Mouse (Mus musculus): ENCODE measurements at regions not wholly inside any gene's neighbourhood (a gene's known extent, or its start where the extent isn't known, plus 50 kb on each side); places are given as distances from the start of the nearest gene placed in this dataset.
"Not testable (repeated sequence)": the region's sequence is repeated elsewhere in the genome, so short reads cannot be mapped to it uniquely, and the experiment has no call there.

DNA sequence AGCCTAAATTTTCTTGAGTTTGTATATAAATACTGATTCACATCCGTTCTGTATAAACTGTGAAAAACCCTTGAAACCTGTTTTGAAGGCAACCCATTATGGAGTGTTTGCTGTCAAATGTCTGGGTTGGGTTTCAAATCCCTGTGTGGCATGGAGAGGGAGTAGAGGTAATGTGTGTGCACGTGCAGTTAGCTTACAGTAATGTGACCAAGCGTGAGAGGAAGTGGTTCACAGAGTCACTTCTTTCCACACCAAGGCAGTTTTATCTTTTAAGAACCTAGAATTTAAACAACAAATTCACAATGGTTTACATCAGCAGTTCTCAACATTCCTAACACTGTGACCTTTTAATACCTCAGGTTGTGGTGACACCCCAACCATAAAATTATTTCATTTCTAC lies 464.1 kb upstream of the Acvr2a start:
- no peak overlapping the region for H3K9ac ChIP-seq (ENCODE audit: low read depth, low read length)
- no peaks in the 10 kb centered on the region for H3K27me3 ChIP-seq (replicated peaks; ENCODE audit: control insufficient read depth, insufficient read depth, low read length)
- WGBS: 84% methylated on average over 3 of the region's 3 CpGs
- no peaks in the 10 kb centered on the region for H3K9me3 ChIP-seq (ENCODE audit: control insufficient read depth, low read length)
- H3K27ac ChIP-seq (ENCODE audit: low read depth, low read length): no peak overlapping the region
- H3K36me3 ChIP-seq (ENCODE audit: control insufficient read depth, insufficient read depth, low read length): no peaks in the 10 kb centered on the region
- no peaks in the 10 kb centered on the region for H3K4me1 ChIP-seq (ENCODE audit: control insufficient read depth, insufficient read depth, low read depth, low read length)
- H3K4me3 ChIP-seq (ENCODE audit: low read length): no peak overlapping the region
- H3K4me2 ChIP-seq (ENCODE audit: low read length): no peak overlapping the region
- ATAC-seq: no peak

- Histone ChIP-seq H3K4me1 (ENCODE audit: control insufficient read depth, insufficient read depth, low read depth, low read length) (no peaks in the 10 kb centered on the region), H3K9me3 (ENCODE audit: control insufficient read depth, low read length) (no peaks in the 10 kb centered on the region), H3K36me3 (ENCODE audit: control insufficient read depth, insufficient read depth, low read length) (no peaks in the 10 kb centered on the region), H3K9ac (ENCODE audit: low read depth, low read length) (no peak overlapping the region), H3K27ac (ENCODE audit: low read depth, low read length) (no peak overlapping the region), H3K4me3 (ENCODE audit: low read length) (no peak overlapping the region), H3K4me2 (ENCODE audit: low read length) (no peak overlapping the region), H3K27me3 (replicated peaks; ENCODE audit: control insufficient read depth, insufficient read depth, low read length) (no peaks in the 10 kb centered on the region)
- 86% methylated on average over 1 of the region's 1 CpGs for whole genome bisulfite sequencing
- ATAC-seq: no peak
Observed at GRCm38 (mm10) chr2:48350206-48350605, 463.7 kb upstream of the Acvr2a start.

- H3K9ac ChIP-seq (ENCODE audit: low read depth, low read length); H3K4me2 ChIP-seq (ENCODE audit: low read length); H3K27me3 ChIP-seq (replicated peaks; ENCODE audit: control insufficient read depth, insufficient read depth, low read length); H3K4me1 ChIP-seq (ENCODE audit: control insufficient read depth, insufficient read depth, low read depth, low read length); H3K27ac ChIP-seq (ENCODE audit: low read depth, low read length); H3K4me3 ChIP-seq (ENCODE audit: low read length); ATAC-seq; H3K9me3 ChIP-seq (ENCODE audit: control insufficient read depth, low read length); H3K36me3 ChIP-seq (ENCODE audit: control insufficient read depth, insufficient read depth, low read length): not testable (repeated sequence)
- WGBS: 96% methylated on average over 4 of the region's 4 CpGs
Observed at GRCm38 (mm10) chr2:48371572-48371971, 442.3 kb upstream of the Acvr2a start.

- Histone ChIP-seq H3K4me1 (ENCODE audit: control insufficient read depth, insufficient read depth, low read depth, low read length) (no peaks in the 10 kb centered on the region), H3K36me3 (ENCODE audit: control insufficient read depth, insufficient read depth, low read length) (no peaks in the 10 kb centered on the region)
- ATAC-seq: no peak
Observed at GRCm38 (mm10) chr2:48373086-48373485, 440.8 kb upstream of the Acvr2a start.

GRCm38 (mm10) chr2:48374302-48374701 lies 439.6 kb upstream of the Acvr2a start:
- WGBS: 82% methylated on average over 4 of the region's 4 CpGs
- Histone ChIP-seq H3K27me3 (replicated peaks; ENCODE audit: control insufficient read depth, insufficient read depth, low read length) (no peaks in the 10 kb centered on the region), H3K9ac (ENCODE audit: low read depth, low read length) (no peak overlapping the region), H3K27ac (ENCODE audit: low read depth, low read length) (no peak overlapping the region), H3K36me3 (ENCODE audit: control insufficient read depth, insufficient read depth, low read length) (no peaks in the 10 kb centered on the region), H3K4me3 (ENCODE audit: low read length) (no peak overlapping the region), H3K4me2 (ENCODE audit: low read length) (no peak overlapping the region), H3K9me3 (ENCODE audit: control insufficient read depth, low read length) (no peaks in the 10 kb centered on the region), H3K4me1 (ENCODE audit: control insufficient read depth, insufficient read depth, low read depth, low read length) (no peaks in the 10 kb centered on the region)
- no peak for ATAC-seq

More at GRCm38 (mm10) chr2:48373086-48373485, 440.8 kb upstream of the Acvr2a start:
- Histone ChIP-seq H3K9ac (ENCODE audit: low read depth, low read length) (no peak overlapping the region), H3K4me3 (ENCODE audit: low read length) (no peak overlapping the region), H3K27me3 (replicated peaks; ENCODE audit: control insufficient read depth, insufficient read depth, low read length) (no peaks in the 10 kb centered on the region), H3K9me3 (ENCODE audit: control insufficient read depth, low read length) (no peaks in the 10 kb centered on the region), H3K27ac (ENCODE audit: low read depth, low read length) (no peak overlapping the region), H3K4me2 (ENCODE audit: low read length) (no peak overlapping the region)

DNA sequence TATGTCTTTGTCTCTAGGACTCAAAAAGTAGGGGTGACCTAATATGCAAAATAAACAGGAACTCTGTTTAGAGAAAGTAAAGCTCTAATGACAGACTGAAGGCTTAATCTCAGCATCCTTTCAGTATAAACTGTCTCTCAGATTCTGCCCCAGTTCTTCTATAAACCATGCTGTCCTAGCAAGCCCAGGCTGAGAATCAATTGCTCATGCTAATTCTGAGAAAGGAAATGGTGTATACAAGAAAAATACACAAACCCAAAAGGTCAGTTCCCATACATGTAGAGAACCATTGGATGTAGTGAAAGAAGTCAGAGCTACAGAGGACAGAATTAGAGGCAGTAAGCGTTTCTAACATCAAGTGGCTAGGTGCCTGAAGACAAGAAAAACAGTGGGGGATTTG lies 435.7 kb upstream of the Acvr2a start:
- 81% methylated on average over 1 of the region's 1 CpGs for WGBS
- ATAC-seq: no peak
- no peak overlapping the region for H3K9ac ChIP-seq (ENCODE audit: low read depth, low read length)

DNA sequence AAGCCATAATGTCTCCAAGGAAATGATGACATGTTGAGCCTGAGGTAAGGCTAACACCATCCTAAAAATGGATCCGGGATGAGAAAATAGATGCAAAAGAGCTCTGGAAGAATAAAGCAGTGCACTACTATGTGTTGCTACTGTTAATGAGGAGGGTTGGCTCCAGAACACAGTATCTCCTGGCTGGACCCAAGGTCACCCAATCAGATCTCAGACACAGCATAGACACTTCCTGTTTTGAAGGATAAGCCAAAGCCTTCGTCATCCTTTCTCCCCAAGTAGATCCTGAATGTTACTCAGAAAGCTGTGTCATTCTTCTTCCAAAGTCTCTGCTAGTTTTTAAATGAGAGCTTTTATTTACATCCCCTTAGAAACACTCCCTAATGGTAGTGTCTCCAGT lies 435.2 kb upstream of the Acvr2a start:
- Histone ChIP-seq H3K9me3 (ENCODE audit: control insufficient read depth, low read length) (no peaks in the 10 kb centered on the region), H3K27me3 (replicated peaks; ENCODE audit: control insufficient read depth, insufficient read depth, low read length) (no peaks in the 10 kb centered on the region), H3K36me3 (ENCODE audit: control insufficient read depth, insufficient read depth, low read length) (no peaks in the 10 kb centered on the region), H3K4me3 (ENCODE audit: low read length) (no peak overlapping the region), H3K27ac (ENCODE audit: low read depth, low read length) (no peak overlapping the region), H3K4me1 (ENCODE audit: control insufficient read depth, insufficient read depth, low read depth, low read length) (no peaks in the 10 kb centered on the region), H3K9ac (ENCODE audit: low read depth, low read length) (no peak overlapping the region), H3K4me2 (ENCODE audit: low read length) (no peak overlapping the region)
- no peak for ATAC-seq
- WGBS: 84% methylated on average over 2 of the region's 2 CpGs

More for the DNA sequence above, 435.7 kb upstream of the Acvr2a start:
- Histone ChIP-seq H3K27me3 (replicated peaks; ENCODE audit: control insufficient read depth, insufficient read depth, low read length) (no peaks in the 10 kb centered on the region), H3K4me3 (ENCODE audit: low read length) (no peak overlapping the region), H3K36me3 (ENCODE audit: control insufficient read depth, insufficient read depth, low read length) (no peaks in the 10 kb centered on the region), H3K4me2 (ENCODE audit: low read length) (no peak overlapping the region), H3K9me3 (ENCODE audit: control insufficient read depth, low read length) (no peaks in the 10 kb centered on the region), H3K27ac (ENCODE audit: low read depth, low read length) (no peak overlapping the region), H3K4me1 (ENCODE audit: control insufficient read depth, insufficient read depth, low read depth, low read length) (no peaks in the 10 kb centered on the region)

GRCm38 (mm10) chr2:48380140-48380539 lies 433.8 kb upstream of the Acvr2a start:
- H3K36me3 ChIP-seq (ENCODE audit: control insufficient read depth, insufficient read depth, low read length): no peaks in the 10 kb centered on the region
- H3K27me3 ChIP-seq (replicated peaks; ENCODE audit: control insufficient read depth, insufficient read depth, low read length): no peaks in the 10 kb centered on the region
- ATAC-seq: no peak
- no peak overlapping the region for H3K4me3 ChIP-seq (ENCODE audit: low read length)
- no peaks in the 10 kb centered on the region for H3K9me3 ChIP-seq (ENCODE audit: control insufficient read depth, low read length)
- WGBS: 70% methylated on average over 5 of the region's 5 CpGs
- H3K4me2 ChIP-seq (ENCODE audit: low read length): no peak overlapping the region
- H3K9ac ChIP-seq (ENCODE audit: low read depth, low read length): no peak overlapping the region
- H3K27ac ChIP-seq (ENCODE audit: low read depth, low read length): no peak overlapping the region
- no peaks in the 10 kb centered on the region for H3K4me1 ChIP-seq (ENCODE audit: control insufficient read depth, insufficient read depth, low read depth, low read length)

- Histone ChIP-seq H3K9ac (ENCODE audit: low read depth, low read length) (no peak overlapping the region), H3K36me3 (ENCODE audit: control insufficient read depth, insufficient read depth, low read length) (no peaks in the 10 kb centered on the region), H3K9me3 (ENCODE audit: control insufficient read depth, low read length) (no peaks in the 10 kb centered on the region), H3K4me1 (ENCODE audit: control insufficient read depth, insufficient read depth, low read depth, low read length) (no peaks in the 10 kb centered on the region), H3K4me3 (ENCODE audit: low read length) (no peak overlapping the region), H3K27ac (ENCODE audit: low read depth, low read length) (no peak overlapping the region), H3K4me2 (ENCODE audit: low read length) (no peak overlapping the region), H3K27me3 (replicated peaks; ENCODE audit: control insufficient read depth, insufficient read depth, low read length) (no peaks in the 10 kb centered on the region)
- 75% methylated on average over 2 of the region's 2 CpGs for WGBS
- ATAC-seq: no peak
Observed at GRCm38 (mm10) chr2:48380786-48381185, 433.1 kb upstream of the Acvr2a start.

DNA sequence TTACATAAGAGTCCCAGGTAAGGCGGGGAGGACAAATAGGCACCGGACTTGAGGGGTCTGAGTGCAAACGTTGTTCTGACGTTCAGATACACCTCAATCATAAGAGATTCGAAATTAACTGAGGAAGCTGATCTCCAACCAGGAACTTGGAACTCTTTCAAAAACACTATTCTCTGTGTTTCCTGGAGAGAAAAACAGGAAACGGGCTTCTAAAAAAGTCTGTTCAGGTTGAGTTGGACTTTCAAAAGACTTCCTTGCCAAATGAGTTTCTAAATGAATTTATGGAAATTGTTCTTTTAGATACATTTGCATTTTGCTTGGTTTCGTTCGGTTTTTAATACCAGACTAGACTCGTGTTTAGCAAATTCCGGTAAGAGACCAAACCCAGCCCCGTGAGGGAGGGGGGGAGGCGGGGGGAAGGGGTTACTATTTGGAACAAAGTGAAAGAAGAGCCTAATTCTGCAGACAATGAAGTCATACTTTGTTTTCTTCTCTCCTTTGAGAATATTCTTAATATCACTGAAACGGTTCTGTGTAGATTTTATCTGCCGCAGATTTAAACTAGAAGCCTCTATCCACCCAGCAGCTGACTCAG lies 432.3 kb upstream of the Acvr2a start:
- H3K9me3 ChIP-seq (ENCODE audit: control insufficient read depth, low read length): no peaks in the 10 kb centered on the region
- no peak overlapping the region for H3K27ac ChIP-seq (ENCODE audit: low read depth, low read length)
- 85% methylated on average over 14 of the region's 14 CpGs for WGBS
- no peak overlapping the region for H3K4me3 ChIP-seq (ENCODE audit: low read length)
- no peaks in the 10 kb centered on the region for H3K27me3 ChIP-seq (replicated peaks; ENCODE audit: control insufficient read depth, insufficient read depth, low read length)
- H3K4me2 ChIP-seq (ENCODE audit: low read length): no peak overlapping the region
- H3K9ac ChIP-seq (ENCODE audit: low read depth, low read length): no peak overlapping the region
- no peaks in the 10 kb centered on the region for H3K4me1 ChIP-seq (ENCODE audit: control insufficient read depth, insufficient read depth, low read depth, low read length)
- no peak for ATAC-seq
- H3K36me3 ChIP-seq (ENCODE audit: control insufficient read depth, insufficient read depth, low read length): no peaks in the 10 kb centered on the region

Data from hindbrain, embryonic 16.5 days (tissue).